Mouse (Mus musculus) liver, embryonic 14.5 days (tissue): ENCODE measurements around the gene Atg16l2. TPM values are rescaled to one million over a fixed set of nuclear protein-coding genes. Genes with fewer than 3 reads are reported as not detected.

Experiments used
- ATAC-seq: fragments of 200-750 bp; cut with Nextera tagmentation; 2 replicates; pipeline ENCODE4 v1.8.0; 2017; ENCODE audit warnings: moderate number of reproducible peaks, mild to moderate bottlenecking, moderate library complexity; ENCODE audit not compliant: insufficient read depth
- DNase-seq, 3 experiments: peaks; one replicate each; pipeline ENCODE4 v3.0.0-alpha.2; 2012 to 2013; ENCODE audit warnings: low read depth in 3 of 3, low spot score in 3 of 3
- H3K27ac ChIP-seq: fragments of 300-500 bp; sonication (generic); 2 replicates; pipeline ENCODE4 v1.5.1; 2014; ENCODE audit warnings: moderate library complexity, mild to moderate bottlenecking, control low read depth, inconsistent platforms
- H3K27me3 ChIP-seq: fragments of 300-500 bp; sonication (generic); 2 replicates; pipeline ENCODE4 v1.6.1; 2014; ENCODE audit warnings: mild to moderate bottlenecking, low read length, moderate library complexity; ENCODE audit not compliant: control insufficient read depth, insufficient read depth
- H3K36me3 ChIP-seq: fragments of 300-500 bp; sonication (generic); replicated peaks from 2 replicates; pipeline ENCODE4 v1.6.1; 2014; ENCODE audit warnings: low read depth; ENCODE audit not compliant: control insufficient read depth, insufficient read depth
- H3K4me1 ChIP-seq, 2 experiments: fragments of 200-500 bp in 1 of 2; fragments of 300-500 bp in 1 of 2; sonication (generic) in 1 of 2; replicated peaks; 2 replicates each; pipeline ENCODE4 v1.6.1; 2012 to 2014; ENCODE audit warnings: antibody characterized with exemption in 1 of 2, inconsistent platforms in 1 of 2, low read length in 1 of 2; ENCODE audit not compliant: control insufficient read depth in 2 of 2, insufficient read depth in 2 of 2
- H3K4me2 ChIP-seq: fragments of 300-500 bp; sonication (generic); 2 replicates; pipeline ENCODE4 v1.6.1; 2014; ENCODE audit warnings: low read depth, mild to moderate bottlenecking, control low read depth, moderate library complexity
- H3K4me3 ChIP-seq, 2 experiments: fragments of 200-500 bp in 1 of 2; fragments of 300-500 bp in 1 of 2; sonication (generic) in 1 of 2; 2 replicates each; pipeline ENCODE4 v1.5.1; 2012 to 2014; ENCODE audit warnings: low read depth in 2 of 2, low read length in 2 of 2, mild to moderate bottlenecking in 2 of 2, control low read depth in 1 of 2, inconsistent platforms in 1 of 2, moderate library complexity in 1 of 2; ENCODE audit not compliant: insufficient read depth in 1 of 2
- H3K9ac ChIP-seq: fragments of 300-500 bp; sonication (generic); replicated peaks from 2 replicates; pipeline ENCODE4 v1.6.1; 2014; ENCODE audit warnings: mild to moderate bottlenecking, control low read depth, moderate library complexity
- H3K9me3 ChIP-seq: fragments of 300-500 bp; sonication (generic); 2 replicates; pipeline ENCODE4 v1.6.1; 2016; ENCODE audit warnings: low read length, mixed read lengths; ENCODE audit not compliant: control insufficient read depth
- CTCF ChIP-seq: IDR thresholded peaks from 2 replicates; pipeline ENCODE4 v1.5.1; 2016; ENCODE audit warnings: antibody characterized with exemption, low read depth, control low read depth
- EP300 ChIP-seq: IDR thresholded peaks from 2 replicates; pipeline ENCODE4 v1.6.1; 2016; ENCODE audit warnings: antibody characterized with exemption, low read depth
- WGBS: fragments of 180-500 bp; shearing (Covaris S2); extraction: QIAGEN DNeasy Blood & Tissue Kit; methylation state at CpG from one replicate; pipeline ENCODE4 v1.1.7; 2014; ENCODE audit not compliant: insufficient replicate concordance; 5-methylcytosine and 5-hydroxymethylcytosine counted together
- polyA plus RNA-seq, 2 experiments: library from polyadenylated mRNA; depleted of rRNA in 1 of 2; stranded (reverse) in 1 of 2; unstranded in 1 of 2; fragments of >200 nt; fragmentation: Nextera tagmentation in 1 of 2; extraction: Ambion mirVana in 1 of 2; gene quantifications; 2 replicates each; pipeline versions ENCODE4 v1.2.1 to v1.2.3; 2012 to 2014

Atg16l2 gene
- polyA plus RNA-seq, 2 experiments, result 1.8 to 3.1 TPM

DNA sequence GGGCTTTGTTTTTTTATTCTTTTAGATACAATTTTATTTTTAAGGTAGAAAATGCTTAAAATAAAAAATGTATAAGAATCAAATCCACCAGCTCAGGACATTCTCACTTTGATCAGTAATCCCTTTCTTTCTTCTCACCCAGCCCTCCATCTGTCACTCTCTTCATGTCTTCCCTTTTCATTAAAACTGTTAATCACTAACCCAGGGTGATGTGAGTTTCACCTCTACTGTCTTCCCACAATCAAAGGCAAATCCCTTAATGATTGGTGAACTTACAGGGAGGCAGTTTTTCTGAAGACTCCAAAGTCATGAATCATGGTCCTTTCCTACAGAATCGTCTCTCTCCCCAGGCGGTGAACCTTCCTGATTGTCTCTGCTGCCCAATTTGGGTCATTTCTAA is 85.3 kb downstream of the Atg16l2 start:
- Histone ChIP-seq H3K36me3 (no peaks in the 10 kb centered on the region), H3K9me3 (no peaks in the 10 kb centered on the region), H3K4me1 (no peaks in the 10 kb centered on the region), H3K27ac (no peak overlapping the region), H3K4me3 (no peak overlapping the region), H3K9ac (no peak overlapping the region), H3K27me3 (no peaks in the 10 kb centered on the region), H3K4me2 (no peak overlapping the region)
- DNase-seq (no peak), ATAC-seq (no peak)
- 75% methylated on average over 2 of the region's 2 CpGs for WGBS
- TF ChIP-seq CTCF (no peak), EP300 (no peak)

DNA sequence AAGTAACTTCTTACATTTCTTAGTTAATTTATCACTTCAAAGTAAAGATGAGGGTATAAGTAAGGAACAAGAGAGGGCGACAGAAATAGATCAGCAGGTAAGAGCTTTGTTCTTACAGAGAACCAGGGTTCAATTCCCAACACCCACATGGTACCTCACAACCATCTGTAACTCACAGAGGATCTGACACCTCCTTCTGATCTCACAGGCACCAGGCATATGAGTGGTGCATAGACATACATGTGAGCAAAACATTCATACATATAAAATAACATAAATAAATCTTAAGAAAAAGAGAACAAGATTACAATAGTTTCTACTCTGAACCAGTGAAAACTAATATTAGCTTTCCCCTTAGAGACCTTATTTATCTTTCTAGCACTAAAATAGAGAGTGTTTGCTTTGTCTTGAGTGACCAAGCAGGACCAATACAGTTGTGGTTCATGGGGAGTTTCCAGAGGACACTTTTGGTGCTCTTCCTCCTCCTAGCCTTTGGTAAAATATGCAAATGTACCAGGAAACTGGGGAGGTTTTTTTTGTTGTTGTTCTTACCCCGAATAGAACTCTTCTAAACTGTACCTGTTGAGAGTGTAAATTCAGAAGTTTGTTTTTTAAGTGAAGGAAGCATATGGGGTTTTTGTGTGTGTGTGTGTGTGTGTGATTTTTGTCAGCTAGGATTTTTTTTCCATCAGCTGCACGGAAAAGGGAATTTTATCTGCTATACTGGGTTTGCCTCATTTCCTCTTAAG is 88.4 kb downstream of the Atg16l2 start:
- TF ChIP-seq CTCF (no peak), EP300 (no peak)
- Histone ChIP-seq H3K36me3 (no peaks in the 10 kb centered on the region), H3K9ac (no peak overlapping the region), H3K4me2 (no peak overlapping the region), H3K4me3 (no peak overlapping the region), H3K27ac (no peak overlapping the region), H3K9me3 (no peaks in the 10 kb centered on the region), H3K27me3 (no peaks in the 10 kb centered on the region), H3K4me1 (no peaks in the 10 kb centered on the region)
- DNase-seq (no peak), ATAC-seq (no peak)
- 44% methylated on average over 3 of the region's 3 CpGs for WGBS

Other genes starting within 250 kb of the Atg16l2 start
- gene Fchsd2, start 209.4 kb downstream of the Atg16l2 start, polyA plus RNA-seq (2012; rRNA removed), result 2.4 and 3.3 TPM in 2 replicates
- 3.1 and 3.4 TPM in 2 replicates for gene Fchsd2, start 209.4 kb downstream of the Atg16l2 start, polyA plus RNA-seq (2014; fragmentation: Nextera tagmentation; extraction: Ambion mirVana)
- gene Stard10, start 14.8 kb upstream of the Atg16l2 start, polyA plus RNA-seq (2012; rRNA removed), result 71.0 and 71.8 TPM in 2 replicates
- 98.2 and 102 TPM in 2 replicates for gene Stard10, start 14.8 kb upstream of the Atg16l2 start, polyA plus RNA-seq (2014; fragmentation: Nextera tagmentation; extraction: Ambion mirVana)
- gene Arap1, start 45.8 kb upstream of the Atg16l2 start, polyA plus RNA-seq (2012; rRNA removed), result 13.3 and 13.7 TPM in 2 replicates
- 12.9 and 13.9 TPM in 2 replicates for gene Arap1, start 45.8 kb upstream of the Atg16l2 start, polyA plus RNA-seq (2014; fragmentation: Nextera tagmentation; extraction: Ambion mirVana)
- gene Gm45837, start 108.6 kb upstream of the Atg16l2 start, polyA plus RNA-seq (2012; rRNA removed), result not detected in 2 replicates
- gene Gm45837, start 108.6 kb upstream of the Atg16l2 start, polyA plus RNA-seq (2014; fragmentation: Nextera tagmentation; extraction: Ambion mirVana), result 4.3 TPM in 1 of 2 replicates, not detected in the other
- gene Pde2a, start 119.4 kb upstream of the Atg16l2 start, polyA plus RNA-seq (2012; rRNA removed), result 3.0 and 3.2 TPM in 2 replicates
- gene Pde2a, start 119.4 kb upstream of the Atg16l2 start, polyA plus RNA-seq (2014; fragmentation: Nextera tagmentation; extraction: Ambion mirVana), result 2.5 and 6.6 TPM in 2 replicates